Mouse (Mus musculus) kidney, adult 2 months (tissue): ENCODE data around the gene Mrgprb4. TPM values are rescaled to one million over a fixed set of nuclear protein-coding genes. Genes with fewer than 3 reads are reported as not detected.

ENCODE experiments used
- DNase-seq: peaks from one replicate; pipeline ENCODE4 v3.0.0; 2021
- H3K27ac ChIP-seq: fragments of 200-500 bp; 2 replicates; pipeline ENCODE4 v1.5.1; 2012; ENCODE audit warnings: low read depth, low read length, control low read depth, inconsistent platforms; ENCODE audit not compliant: insufficient read depth
- H3K27me3 ChIP-seq: fragments of 200-500 bp; replicated peaks from 2 replicates; pipeline ENCODE4 v1.6.1; 2012; ENCODE audit warnings: mild to moderate bottlenecking, moderate library complexity, low read length, inconsistent platforms; ENCODE audit not compliant: control insufficient read depth, insufficient read depth
- H3K36me3 ChIP-seq: fragments of 200-500 bp; 2 replicates; pipeline ENCODE4 v1.6.1; 2012; ENCODE audit warnings: mild to moderate bottlenecking, moderate library complexity, low read length, inconsistent platforms; ENCODE audit not compliant: control insufficient read depth, insufficient read depth
- H3K4me1 ChIP-seq: fragments of 200-500 bp; 2 replicates; pipeline ENCODE4 v1.6.1; 2011; ENCODE audit warnings: low read length; ENCODE audit not compliant: control insufficient read depth, insufficient read depth
- H3K4me3 ChIP-seq: fragments of 200-500 bp; 2 replicates; pipeline ENCODE4 v1.5.1; 2011; ENCODE audit warnings: mild to moderate bottlenecking, low read depth, low read length, control low read depth; ENCODE audit not compliant: insufficient read depth
- CTCF ChIP-seq: fragments of 200-500 bp; conservative IDR thresholded peaks from 2 replicates; pipeline ENCODE4 v1.5.1; 2011; ENCODE audit warnings: low read depth, mild to moderate bottlenecking, control low read depth, low read length, moderate library complexity, mixed read lengths; ENCODE audit not compliant: insufficient read depth, insufficient read length
- POLR2A ChIP-seq: fragments of 200-500 bp; IDR thresholded peaks from one replicate; pipeline ENCODE4 v1.6.1; 2011; ENCODE audit warnings: low read depth, low read length, control low read depth
- WGBS: fragments of 180-500 bp; shearing (Covaris S2); methylation state at CpG from one replicate; pipeline ENCODE4 v1.1.7; 2018; 5-methylcytosine and 5-hydroxymethylcytosine counted together
- polyA plus RNA-seq: library from polyadenylated mRNA; depleted of rRNA; stranded (reverse); fragments of >200 nt; gene quantifications from 2 replicates; pipeline ENCODE4 v1.2.3, GENCODE M21; 2012; rRNA removed

The Mrgprb4 gene
- polyA plus RNA-seq: not detected in 2 replicates

- Histone ChIP-seq H3K4me3 (no peak within 1 kb of the TSS), H3K27me3 (no peaks in the 10 kb centered on the region), H3K27ac (no peak within 1 kb of the TSS), H3K4me1 (no peaks in the 10 kb centered on the region), H3K36me3 (no peaks in the 10 kb centered on the region)
- TF ChIP-seq CTCF (no peak), POLR2A (no peak)
- no peak for DNase-seq
- WGBS: 84% methylated on average over 3 of the region's 3 CpGs
Observed at GRCm38 (mm10) chr7:48199188-48199587, at the start of gene Mrgprb4. Mrgprb4 (minus strand) TSS chr7:48199288.

- TF ChIP-seq POLR2A (no peak), CTCF (no peak)
- H3K4me1 ChIP-seq: no peaks in the 10 kb centered on the region
- no peak overlapping the region for H3K4me3 ChIP-seq
- no peak overlapping the region for H3K27ac ChIP-seq
- H3K36me3 ChIP-seq: no peaks in the 10 kb centered on the region
- H3K27me3 ChIP-seq: no peaks in the 10 kb centered on the region
- no peak for DNase-seq
Observed at GRCm38 (mm10) chr7:48226114-48226513, 27.0 kb upstream of the Mrgprb4 start.

- H3K4me1 ChIP-seq: no peaks in the 10 kb centered on the region
- no peaks in the 10 kb centered on the region for H3K27me3 ChIP-seq
- H3K4me3 ChIP-seq: no peak overlapping the region
- no peaks in the 10 kb centered on the region for H3K36me3 ChIP-seq
- no peak overlapping the region for H3K27ac ChIP-seq
- no peak for TF ChIP-seq CTCF
- TF ChIP-seq POLR2A: no peak
- WGBS: 64% methylated on average over 5 of the region's 5 CpGs
- DNase-seq: no peak
Observed at GRCm38 (mm10) chr7:48225065-48225464, 26.0 kb upstream of the Mrgprb4 start.

GRCm38 (mm10) chr7:48168919-48169318 is 30.2 kb downstream of the Mrgprb4 start, which contains the start of gene Mrgprb5:
Mrgprb5 (minus strand) TSS chr7:48169019.
- H3K4me1 ChIP-seq: no peaks in the 10 kb centered on the region
- TF ChIP-seq POLR2A (no peak), CTCF (no peak)
- H3K27me3 ChIP-seq: no peaks in the 10 kb centered on the region
- DNase-seq: no peak
- 67% methylated on average over 2 of the region's 2 CpGs for WGBS
- no peaks in the 10 kb centered on the region for H3K36me3 ChIP-seq
- H3K4me3 ChIP-seq: no peak within 1 kb of the TSS
- H3K27ac ChIP-seq: no peak within 1 kb of the TSS

- H3K27ac ChIP-seq: no peak overlapping the region
- no peaks in the 10 kb centered on the region for H3K27me3 ChIP-seq
- TF ChIP-seq POLR2A: no peak
- TF ChIP-seq CTCF: no peak
- no peaks in the 10 kb centered on the region for H3K36me3 ChIP-seq
- H3K4me3 ChIP-seq: no peak overlapping the region
- H3K4me1 ChIP-seq: no peaks in the 10 kb centered on the region
- 38% methylated on average over 2 of the region's 2 CpGs for WGBS
- DNase-seq: no peak
Observed at GRCm38 (mm10) chr7:48167471-48167870, 31.6 kb downstream of the Mrgprb4 start.

Other genes starting within 250 kb of the Mrgprb4 start
- gene Mrgpra4, start 217.2 kb downstream of the Mrgprb4 start, polyA plus RNA-seq: not detected in 2 replicates
- not detected in 2 replicates for gene Mrgprx1, start 171.7 kb downstream of the Mrgprb4 start, polyA plus RNA-seq
- not detected in 2 replicates for gene Mrgprb5, start 30.3 kb downstream of the Mrgprb4 start, polyA plus RNA-seq
- gene Mrgprb8, start 189.2 kb upstream of the Mrgprb4 start, polyA plus RNA-seq: not detected in 2 replicates